Mouse (Mus musculus): Measurements from ENCODE around the gene Casp9.

GRCm38 (mm10) chr4:141828177-141828576 is 34.8 kb downstream of the Casp9 start:
- TF ChIP-seq POLR2A (IDR thresholded peaks at IDR 0.05; ENCODE audit: insufficient read length, low read depth) (no peak), MYOD1 (IDR thresholded peaks at IDR 0.05; ENCODE audit: control insufficient read depth in 1 of 3, insufficient read length in 2 of 3, low read depth in 2 of 3) (no peak)
